Mouse (Mus musculus): ENCODE measurements at regions not wholly inside any gene's neighbourhood (a gene's known extent, or its start where the extent isn't known, plus 50 kb on each side); places are given as distances from the start of the nearest gene placed in this dataset.
A peak's percentile ranks its signal among the peaks of the same experiment; 100 is the strongest.

DNA sequence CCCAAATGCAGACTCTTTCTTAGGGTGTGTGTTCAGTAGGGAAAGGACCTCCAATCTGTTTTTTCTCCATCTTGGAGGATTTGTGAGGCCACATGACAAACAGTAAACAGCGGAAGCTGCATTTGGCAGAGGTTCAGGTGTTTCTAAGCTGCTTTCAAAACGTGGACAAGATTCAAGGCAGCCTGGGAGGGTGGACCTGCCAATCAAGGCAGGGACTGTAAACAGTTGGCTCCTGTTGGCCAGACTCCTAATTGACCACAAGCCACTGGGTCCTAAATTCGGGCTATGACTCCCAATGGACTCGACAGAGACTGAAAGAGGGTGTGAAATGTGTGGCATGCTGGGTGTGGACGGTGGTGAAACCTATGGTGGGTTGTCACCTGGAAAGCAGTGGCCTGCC lies 51.1 kb upstream of the Tbx5 start:
- Histone ChIP-seq H3K4me2 (no peak overlapping the region), H3K27me3 (ENCODE audit: insufficient read depth, low read length) (no peaks in the 10 kb centered on the region), H3K4me1 (ENCODE audit: insufficient read depth) (peaks cover 3% of the 10 kb centered on the region; the same call in 1 of the 2 replicates), H3K9ac (no peak overlapping the region), H3K36me3 (ENCODE audit: insufficient read depth) (no peaks in the 10 kb centered on the region), H3K4me3 (ENCODE audit: low read depth, low read length) (no peak overlapping the region), H3K27ac (ENCODE audit: low read depth) (no peak overlapping the region), H3K9me3 (ENCODE audit: low read depth, low read length) (no peaks in the 10 kb centered on the region)
- 21% methylated on average over 5 of the region's 5 CpGs for WGBS
- peak; percentile 92 for DNase-seq
- TF ChIP-seq CTCF (IDR thresholded peaks at IDR 0.05; ENCODE audit: low read depth), result no peak
- peak; percentile 18; the same call in 1 of the 2 replicates for ATAC-seq (ENCODE audit: insufficient read depth)

All from lung, embryonic 14.5 days (tissue).